Mouse (Mus musculus) lung, adult 18-20 months (tissue): ENCODE data around the gene Phb2.
"Not testable (repeated sequence)": the region's sequence is repeated elsewhere in the genome, so short reads cannot be mapped to it uniquely, and the experiment has no call there.

Source experiments
- DNase-seq, 2 experiments: peaks; one replicate each; pipeline ENCODE4 v3.0.0; 2022; ENCODE audit warnings: mixed read lengths in 2 of 2

Phb2 gene

DNA sequence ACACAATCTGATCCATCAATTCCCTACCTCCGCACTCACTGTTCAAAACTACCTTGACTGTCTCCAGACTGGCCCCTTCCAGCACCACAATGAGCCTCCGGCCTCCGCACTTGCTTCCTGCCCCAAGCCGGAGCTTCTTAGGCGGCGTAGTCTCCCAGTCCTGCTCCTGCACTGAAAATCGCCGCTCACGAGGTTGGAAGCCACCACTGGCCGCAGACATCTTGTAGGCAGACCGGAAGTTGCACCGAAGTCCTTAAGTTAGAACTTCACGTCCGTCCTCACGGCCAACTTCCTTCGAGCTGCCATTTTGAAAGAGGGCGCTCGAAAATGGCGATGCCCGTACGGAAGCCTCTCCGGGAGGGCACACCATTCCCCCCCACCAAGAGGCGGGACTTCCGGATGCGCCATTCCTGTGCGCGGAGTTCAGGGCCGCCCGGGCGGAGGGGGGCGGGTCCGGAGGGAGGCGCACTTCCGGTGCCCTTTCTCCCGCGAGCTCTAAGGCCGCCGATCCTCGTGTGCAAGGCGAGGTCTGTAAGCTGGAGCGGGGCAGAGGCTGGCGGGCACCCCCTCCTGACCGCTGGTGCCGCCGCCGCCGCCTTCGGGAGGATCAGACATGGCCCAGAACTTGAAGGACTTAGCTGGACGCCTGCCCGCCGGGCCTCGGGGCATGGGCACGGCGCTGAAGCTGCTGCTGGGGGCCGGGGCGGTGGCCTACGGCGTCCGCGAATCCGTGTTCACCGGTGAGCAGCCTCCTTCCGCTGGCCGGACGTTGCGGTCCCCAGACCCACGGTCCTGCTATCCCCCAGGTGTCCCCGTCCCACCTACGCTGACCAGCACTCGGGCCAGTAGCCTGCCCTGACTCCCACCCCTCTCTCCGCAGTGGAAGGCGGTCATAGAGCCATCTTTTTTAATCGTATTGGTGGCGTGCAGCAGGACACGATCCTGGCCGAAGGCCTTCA, at the start of gene Phb2, which contains the start of gene Emg1:
Phb2 (plus strand) TSS at position 513 of the 959 bp plus-strand sequence.
Emg1 (minus strand) TSS at position 355 of the 959 bp plus-strand sequence.
- DNase-seq: peak; percentile 98 to 99

GRCm38 (mm10) chr6:124662477-124663423, 49.4 kb upstream of the Phb2 start, which contains the start of gene Lpcat3:
Gene Lpcat3, plus strand, starts transcription at chr6:124663027.
- DNase-seq: peak; percentile 99

DNA sequence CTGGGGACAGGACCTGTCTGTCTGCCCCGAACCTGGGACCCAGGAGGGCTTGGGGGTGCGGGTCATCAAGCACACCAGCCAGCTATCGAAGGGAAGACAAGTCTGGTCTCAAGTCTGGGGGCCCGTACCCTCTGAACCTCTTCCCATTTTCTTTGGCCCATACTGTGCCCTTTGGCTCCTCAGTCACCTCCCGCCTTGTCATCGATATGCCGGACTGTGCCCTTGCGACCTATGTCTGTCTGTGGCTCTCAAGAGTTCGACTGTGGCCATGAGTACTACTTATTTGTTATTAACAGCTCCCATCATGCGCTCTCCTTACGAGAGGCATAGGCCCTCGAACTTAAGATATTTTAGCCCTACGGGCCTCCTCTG, 48.7 kb upstream of the Phb2 start:
- no peak for DNase-seq

- DNase-seq: no peak
Observed at GRCm38 (mm10) chr6:124664256-124664655, 47.9 kb upstream of the Phb2 start.

- DNase-seq: no peak
Observed at GRCm38 (mm10) chr6:124665011-124665410, 47.1 kb upstream of the Phb2 start.

DNA sequence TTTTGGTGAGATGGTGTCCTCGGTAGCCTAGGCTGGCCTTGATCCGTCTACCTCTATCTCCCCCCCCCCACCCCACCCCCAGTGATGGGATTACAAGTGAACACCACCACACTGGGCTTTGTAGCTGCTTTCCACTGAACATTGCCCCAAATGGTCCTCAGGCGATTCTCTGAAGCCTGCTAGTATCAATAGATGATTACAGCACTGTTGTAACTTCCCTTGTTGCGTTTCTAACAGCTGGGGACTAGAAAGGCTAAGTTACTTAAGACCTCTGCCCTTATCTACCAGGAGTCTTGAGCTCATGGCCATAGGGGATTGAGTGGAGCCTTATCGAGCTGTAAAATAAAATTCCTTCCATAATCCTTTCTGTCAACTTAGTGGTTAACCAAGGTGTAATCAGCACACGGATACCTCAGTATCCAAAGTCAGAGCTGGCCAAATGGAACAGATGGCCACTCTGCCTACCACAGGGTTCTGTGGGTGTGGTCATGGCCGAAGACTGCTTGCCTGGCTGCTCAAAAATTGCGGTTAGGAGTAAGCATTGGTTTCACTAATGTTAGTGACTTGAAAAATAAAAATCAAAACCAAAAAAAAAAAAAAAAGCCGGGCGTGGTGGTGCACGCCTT, 42.8 kb upstream of the Phb2 start:
- DNase-seq: no peak

GRCm38 (mm10) chr6:124670281-124670900, 41.7 kb upstream of the Phb2 start:
- no peak for DNase-seq

DNA sequence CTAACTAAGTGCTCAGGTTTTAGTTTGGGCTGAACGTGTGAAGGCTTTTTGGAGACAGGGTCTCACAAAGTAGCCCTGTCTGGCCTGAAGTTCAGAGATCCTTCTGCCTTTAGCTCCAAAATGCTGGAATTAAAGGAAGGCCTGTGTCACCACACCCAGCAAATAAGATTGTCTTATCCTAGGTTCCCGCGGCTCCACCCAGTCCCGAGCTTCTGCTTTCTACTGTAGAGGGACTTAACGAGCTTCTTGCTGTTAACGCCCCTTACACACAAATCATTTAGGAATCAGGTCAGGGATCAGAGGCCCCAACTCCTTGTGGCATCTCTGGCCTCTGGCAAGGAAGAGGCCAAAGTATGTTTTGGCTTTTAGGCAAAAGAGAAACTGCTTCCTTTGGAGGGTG, 40.0 kb upstream of the Phb2 start:
- no peak for DNase-seq

GRCm38 (mm10) chr6:124673619-124674018, 38.5 kb upstream of the Phb2 start:
- DNase-seq: no peak

GRCm38 (mm10) chr6:124674591-124674990, 37.5 kb upstream of the Phb2 start:
- DNase-seq: no peak

DNA sequence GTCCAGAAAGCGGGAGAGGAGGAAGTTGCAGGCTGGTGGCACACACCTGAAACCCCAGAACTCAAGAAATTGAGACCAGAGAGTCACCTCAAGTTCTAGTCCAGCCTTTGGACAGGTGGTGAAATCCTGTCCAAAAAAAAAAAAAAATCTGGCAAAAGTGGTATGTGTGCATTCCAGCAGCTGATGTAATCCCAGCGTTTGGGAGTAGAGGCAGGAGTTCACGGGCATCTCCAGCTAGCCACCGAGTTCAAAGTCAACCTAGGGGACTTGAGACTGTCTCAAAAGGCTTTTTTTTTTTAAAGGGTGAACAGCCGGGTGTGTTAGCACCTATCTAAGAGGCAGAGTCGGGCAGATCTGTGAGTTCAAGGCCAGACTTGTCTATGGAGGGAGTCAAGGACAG, 36.0 kb upstream of the Phb2 start:
- no peak for DNase-seq

DNA sequence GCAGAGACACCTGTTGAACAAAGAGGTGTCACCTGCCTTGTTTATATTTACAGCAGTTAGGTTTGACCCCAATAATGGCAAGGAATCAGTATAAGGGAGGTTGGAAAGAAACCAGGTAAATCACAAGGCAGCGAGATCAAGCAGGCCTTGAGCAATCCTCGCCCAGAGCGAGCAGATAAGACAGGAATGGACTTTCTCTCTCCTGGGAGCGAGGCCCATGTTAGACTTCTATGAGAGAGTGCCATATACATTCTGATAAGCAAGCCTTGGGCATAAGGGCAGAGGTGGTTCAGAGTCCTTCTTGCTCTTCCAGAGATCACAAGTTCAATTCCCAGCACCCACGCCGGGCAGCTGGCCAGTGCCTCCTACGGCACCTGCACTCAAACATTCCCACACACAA, 33.4 kb upstream of the Phb2 start:
- DNase-seq: no peak

GRCm38 (mm10) chr6:124679486-124679885, 32.6 kb upstream of the Phb2 start:
- DNase-seq: no peak

DNA sequence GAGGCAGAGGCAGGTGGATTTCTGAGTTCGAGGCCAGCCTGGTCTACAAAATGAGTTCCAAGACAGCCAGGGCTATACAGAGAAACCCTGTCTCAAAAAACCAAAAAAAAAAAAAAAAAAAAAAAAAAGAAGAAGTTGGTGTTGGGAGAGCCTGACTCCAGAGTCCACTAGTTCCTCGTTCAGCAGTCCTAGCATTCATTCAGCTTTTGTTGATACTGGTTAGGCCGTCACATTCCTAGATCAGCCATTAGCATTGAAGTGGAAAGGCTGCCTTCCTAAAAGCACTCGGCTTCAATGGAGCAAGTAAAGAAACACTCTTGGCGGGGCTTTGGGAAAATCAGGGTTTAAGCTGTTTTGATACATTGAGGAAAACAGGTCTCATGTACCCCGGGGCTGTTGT, 29.8 kb upstream of the Phb2 start:
- not testable (repeated sequence) for DNase-seq

GRCm38 (mm10) chr6:124683591-124684417, 28.3 kb upstream of the Phb2 start:
- peak; percentile 76 to 83 for DNase-seq

DNA sequence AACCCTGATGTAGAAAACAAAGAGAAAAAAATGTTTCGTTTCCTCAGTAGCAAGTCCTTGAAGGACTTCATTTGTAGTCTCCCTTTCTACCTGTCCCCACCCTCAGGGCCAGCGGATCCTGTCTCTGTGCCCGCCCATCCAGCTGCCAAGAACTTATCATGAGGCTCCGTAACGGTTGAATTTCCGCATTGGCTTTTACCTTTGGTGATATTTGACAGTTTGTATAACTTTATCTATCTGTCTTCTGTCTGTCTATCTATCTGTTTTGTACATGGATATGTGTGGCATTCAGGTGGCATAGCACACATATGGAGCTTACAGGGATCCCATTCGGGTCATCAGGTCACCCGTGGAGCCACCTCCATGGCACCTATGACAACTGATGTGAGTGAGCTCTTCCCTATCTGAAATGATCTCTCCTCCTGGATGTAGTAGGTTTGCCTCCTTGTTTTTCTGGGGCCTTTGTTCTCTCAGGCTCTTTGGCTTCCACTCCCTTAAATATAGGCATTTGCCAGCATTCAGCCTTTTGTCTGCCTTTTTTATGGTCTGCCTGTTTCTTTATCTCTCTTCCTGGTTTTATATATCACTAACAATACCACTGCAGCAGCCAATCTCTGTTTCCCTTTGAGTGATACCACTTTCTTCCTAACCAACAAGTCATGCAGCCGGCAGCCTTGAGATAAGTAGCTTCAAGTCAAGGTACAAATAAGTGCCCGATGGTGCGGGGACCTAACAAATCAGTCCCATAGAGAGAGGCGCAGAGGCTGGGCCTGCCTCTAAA, 26.3 kb upstream of the Phb2 start:
- DNase-seq: no peak

DNA sequence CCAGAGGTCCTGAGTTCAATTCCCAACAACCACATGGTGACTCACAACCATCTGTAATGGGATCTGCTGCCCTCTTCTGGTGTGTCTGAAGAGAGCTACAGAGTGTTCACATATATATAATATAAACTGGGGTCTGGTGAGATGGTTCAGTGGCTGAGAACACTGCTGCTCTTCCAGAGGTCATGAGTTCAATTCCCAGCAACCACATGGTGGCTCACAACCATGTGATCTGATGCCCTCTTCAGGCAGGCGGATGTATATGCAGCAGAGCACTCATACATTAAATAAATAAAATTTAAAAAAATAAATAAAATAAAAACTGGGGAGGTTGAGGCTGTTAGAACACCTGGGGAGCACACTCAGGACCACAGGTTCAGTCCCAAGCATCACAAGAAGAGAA, 25.5 kb upstream of the Phb2 start:
- DNase-seq: not testable (repeated sequence)

DNA sequence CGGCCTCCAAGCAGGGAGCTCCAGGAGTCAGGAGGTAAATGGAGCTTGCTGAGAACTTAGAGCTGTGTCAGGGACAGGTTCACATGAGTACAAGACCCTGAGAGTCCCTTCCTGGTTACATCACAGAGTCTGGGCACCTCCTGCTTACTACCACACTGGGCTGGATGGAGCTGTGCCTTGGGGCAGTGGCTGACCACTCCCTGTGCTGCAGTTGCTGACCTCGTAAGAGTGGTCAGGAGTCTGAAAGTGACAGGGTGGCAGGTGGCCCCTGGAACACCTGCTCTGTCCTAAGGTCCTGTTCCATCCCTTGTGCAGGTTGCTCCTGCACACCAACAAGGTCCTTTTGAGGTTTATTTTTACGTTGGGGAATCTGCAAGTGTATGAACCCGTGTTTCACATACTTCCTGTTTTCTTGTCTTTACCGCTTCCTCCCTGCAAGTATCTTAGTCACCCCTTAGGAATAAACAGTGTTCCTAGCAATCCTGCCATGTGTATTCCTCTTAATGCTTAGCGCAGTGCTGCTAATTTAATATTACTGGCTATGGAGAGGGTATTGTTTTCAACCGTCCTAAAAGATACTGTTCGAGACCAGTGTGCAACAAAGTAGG, 23.9 kb upstream of the Phb2 start:
- no peak for DNase-seq

DNA sequence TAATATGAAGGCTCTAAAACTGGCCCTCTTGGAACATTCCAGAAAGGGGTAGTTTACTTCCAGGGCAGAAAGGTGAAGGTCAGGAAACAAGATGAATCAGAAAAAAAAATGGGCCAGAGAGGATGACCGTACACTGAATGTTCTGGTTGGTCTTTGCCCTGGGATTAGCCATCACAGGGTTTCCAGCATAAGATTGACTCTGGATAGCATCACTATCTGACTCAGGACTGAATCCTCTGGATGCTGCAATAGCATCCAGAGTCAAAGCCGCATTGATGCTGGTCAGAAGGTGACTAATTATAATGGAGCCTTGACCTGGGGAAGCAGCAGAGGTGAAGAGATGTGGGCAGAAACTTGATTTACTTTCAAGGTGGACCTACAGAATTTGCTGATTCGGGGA, 23.1 kb upstream of the Phb2 start:
- DNase-seq: no peak

DNA sequence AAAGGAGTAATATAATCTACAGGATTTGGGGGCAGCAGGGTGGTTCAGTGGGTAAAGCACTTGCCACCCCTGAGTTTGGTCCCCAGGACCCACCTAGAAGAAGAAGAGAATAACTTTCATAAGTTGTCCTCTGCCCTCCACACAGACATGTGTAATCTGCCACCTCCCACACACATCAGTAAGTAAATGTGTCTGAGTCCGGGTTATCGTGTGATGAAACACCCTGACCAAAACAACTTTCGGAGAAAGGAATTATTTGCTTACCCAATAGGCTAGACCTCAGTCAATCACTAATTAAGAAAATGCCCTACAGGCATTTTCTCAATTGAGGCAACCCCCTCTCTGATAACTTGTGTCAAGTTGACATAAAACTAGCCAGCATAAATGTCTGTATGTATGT, 21.6 kb upstream of the Phb2 start:
- DNase-seq: no peak
